Mouse (Mus musculus): ENCODE measurements around the gene Cers5.
"Not testable (repeated sequence)": the region's sequence is repeated elsewhere in the genome, so short reads cannot be mapped to it uniquely, and the experiment has no call there.

The Cers5 gene

DNA sequence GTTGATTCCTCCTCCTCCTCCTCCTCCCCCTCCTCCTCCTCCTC is at the start of gene Cers5:
TSS of gene Cers5 (minus strand) at position 5 of the 44 bp plus-strand sequence.
- DNase-seq = not testable (repeated sequence)

DNA sequence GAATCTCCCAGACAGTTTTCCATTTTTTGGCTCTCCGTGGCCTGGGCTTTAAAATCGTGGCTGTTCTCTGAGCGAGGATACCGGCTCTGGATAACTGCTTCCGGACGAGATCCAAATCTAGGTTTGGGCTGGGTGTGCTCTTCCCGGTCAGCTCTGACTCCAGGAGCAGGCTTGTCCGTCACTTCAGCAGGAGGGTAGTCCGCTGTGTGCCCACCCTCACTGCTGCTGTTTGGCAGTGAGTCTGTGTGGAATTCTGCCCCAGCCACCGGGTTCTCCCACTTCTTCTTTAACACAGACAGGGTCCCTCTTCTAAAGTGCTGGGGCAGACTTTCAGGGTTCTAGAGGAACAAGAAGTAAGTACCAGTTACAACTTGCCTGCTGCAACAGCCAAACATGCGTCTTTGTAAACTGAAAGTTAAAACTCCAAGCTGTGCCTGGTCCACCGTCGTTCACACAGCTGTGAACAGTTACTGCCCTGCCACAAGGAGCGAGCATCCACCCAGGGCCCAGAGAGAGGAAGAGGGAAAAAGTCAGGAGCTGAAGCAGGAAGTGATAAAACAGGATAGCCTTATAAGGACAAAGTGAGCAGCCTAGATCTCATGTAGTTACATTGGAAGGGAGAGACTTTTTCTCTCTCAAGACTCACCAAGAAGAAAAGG is 47.1 kb upstream of the Cers5 start:
- DNase-seq = no peak

- no peak for DNase-seq
Observed at GRCm38 (mm10) chr15:99819109-99819440, 46.4 kb upstream of the Cers5 start.

- no peak for DNase-seq
Observed at GRCm38 (mm10) chr15:99818321-99819108, 45.8 kb upstream of the Cers5 start.

GRCm38 (mm10) chr15:99817343-99818235 is 44.9 kb upstream of the Cers5 start:
- no peak for DNase-seq

- no peak for DNase-seq
Observed at GRCm38 (mm10) chr15:99815999-99816398, 43.3 kb upstream of the Cers5 start.

DNA sequence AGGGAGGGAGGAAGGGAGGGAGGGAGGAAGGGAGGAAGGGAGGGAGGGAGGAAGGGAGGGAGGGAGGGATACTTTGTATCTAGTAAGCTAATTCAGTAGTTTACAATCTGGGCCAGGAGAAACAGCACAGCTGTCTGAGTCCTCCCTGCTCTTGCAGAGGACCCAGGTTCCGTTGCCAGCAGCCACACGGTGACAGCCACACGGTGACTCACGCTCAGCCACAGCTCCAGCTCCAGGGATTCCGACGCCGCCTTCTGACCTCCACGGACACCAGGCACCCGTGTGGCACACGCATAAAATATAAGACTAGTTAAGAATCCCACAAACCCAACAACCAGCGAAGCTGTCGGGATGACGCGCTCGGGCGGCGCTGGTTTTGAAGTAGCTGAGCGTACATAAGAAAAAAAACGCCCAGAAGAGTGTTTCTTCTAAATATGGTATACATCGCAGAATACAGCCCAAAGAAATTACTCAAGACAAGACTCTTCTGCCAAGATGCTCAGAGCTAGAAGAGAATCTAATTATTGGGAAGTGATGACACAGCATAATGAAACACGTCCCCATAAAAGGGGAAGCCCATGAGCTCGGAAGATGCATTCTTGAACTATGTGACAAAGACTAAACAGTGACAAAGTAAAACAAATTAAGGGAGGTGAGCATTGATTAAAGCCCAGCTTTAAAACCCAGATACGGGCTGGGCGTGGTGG is 42.0 kb upstream of the Cers5 start:
- no peak for DNase-seq

DNA sequence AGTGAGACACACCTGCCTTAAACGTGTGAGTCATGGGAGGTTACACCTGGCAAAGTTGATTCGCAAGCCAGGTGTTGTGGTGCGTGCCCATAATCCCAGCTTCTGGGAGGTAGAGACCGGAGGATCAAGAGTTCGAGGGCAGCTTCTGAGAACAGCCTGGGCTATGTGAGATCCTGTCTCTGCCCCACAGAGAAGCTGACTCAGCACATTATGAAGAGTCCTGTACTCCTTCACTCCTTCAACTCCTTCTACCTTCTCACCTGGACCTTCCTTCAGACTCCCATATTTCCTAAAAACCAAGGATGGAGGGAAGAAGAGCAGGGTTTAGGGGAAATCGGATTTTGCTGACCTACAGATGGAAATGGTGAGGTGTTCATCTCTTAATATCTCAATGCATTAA is 41.0 kb upstream of the Cers5 start:
- no peak for DNase-seq

GRCm38 (mm10) chr15:99812097-99812496 is 39.4 kb upstream of the Cers5 start:
- DNase-seq = no peak

DNA sequence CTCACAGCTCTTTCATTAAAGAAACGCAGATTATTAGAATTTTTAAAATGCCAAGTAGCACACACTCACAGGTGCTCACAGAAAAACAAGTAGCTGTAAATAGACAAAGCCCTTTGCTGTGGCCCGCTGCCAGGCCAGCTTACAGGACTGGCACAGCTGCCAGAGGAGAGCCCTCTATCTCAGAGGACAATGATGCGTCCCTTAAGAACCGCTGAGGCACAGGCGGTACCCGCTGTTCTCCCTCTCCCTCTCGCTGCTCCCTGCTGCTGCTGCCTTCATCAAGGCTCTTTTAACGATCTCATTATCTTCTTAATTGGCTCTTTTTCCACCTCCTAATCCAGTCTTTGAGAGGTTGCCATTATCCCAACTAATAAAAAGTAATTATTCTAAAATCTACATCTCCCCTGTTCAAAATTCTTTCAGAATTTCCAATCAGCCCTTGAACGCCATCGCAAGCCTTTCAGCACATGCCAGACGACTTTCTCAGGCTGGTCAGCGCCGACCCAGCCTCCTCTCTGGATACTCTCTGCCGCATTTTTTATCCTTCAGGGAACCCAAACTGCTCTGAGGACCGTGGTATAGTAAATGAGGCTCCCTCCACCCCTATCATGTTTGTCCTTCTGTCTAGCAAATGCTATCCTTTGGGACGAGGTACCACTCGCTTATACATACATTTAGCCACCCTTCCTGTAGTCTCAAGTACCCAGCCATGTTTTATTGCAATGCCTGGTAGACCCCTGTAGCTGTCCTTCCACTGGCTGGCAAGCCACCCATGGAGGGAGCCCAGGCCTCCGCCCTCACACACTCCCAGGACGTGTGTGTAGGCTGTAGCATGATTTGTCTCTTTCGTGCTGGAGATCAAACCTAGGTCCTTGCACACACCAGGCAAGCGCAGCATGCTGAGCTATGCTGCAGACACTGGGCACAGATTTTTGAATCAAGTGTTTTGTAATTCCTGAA is 35.4 kb upstream of the Cers5 start:
- DNase-seq = no peak

DNA sequence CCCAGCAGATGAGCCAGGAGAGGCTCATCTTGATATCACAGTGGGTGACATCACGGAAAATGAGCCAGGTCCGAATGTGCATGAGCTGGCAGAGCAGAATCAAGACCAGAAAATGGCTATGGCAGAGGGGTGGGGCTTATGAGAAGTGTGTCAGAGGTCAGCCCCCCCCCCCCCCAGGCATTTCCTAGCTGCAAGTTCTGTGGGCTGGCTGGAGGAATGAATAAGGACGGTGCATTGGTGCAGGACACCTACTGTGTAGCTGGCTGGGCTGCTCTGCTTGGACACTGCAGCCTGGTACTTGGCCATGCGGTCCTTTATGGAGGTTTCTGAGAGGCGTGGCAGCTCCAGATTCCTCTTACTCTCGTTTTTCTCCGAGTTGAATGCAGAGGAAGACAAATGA is 33.5 kb upstream of the Cers5 start:
- no peak for DNase-seq

- DNase-seq = no peak
Observed at GRCm38 (mm10) chr15:99805673-99806072, 33.0 kb upstream of the Cers5 start.

- DNase-seq = no peak
Observed at GRCm38 (mm10) chr15:99803186-99803644, 30.5 kb upstream of the Cers5 start.

- DNase-seq = no peak
Observed at GRCm38 (mm10) chr15:99801885-99802572, 29.3 kb upstream of the Cers5 start.

- no peak for DNase-seq
Observed at GRCm38 (mm10) chr15:99799706-99800105, 27.0 kb upstream of the Cers5 start.

- DNase-seq = no peak
Observed at GRCm38 (mm10) chr15:99797898-99798297, 25.2 kb upstream of the Cers5 start.

- DNase-seq = no peak
Observed at GRCm38 (mm10) chr15:99796735-99797134, 24.1 kb upstream of the Cers5 start.

GRCm38 (mm10) chr15:99796066-99796465 is 23.4 kb upstream of the Cers5 start:
- DNase-seq = no peak

- no peak for DNase-seq
Observed at GRCm38 (mm10) chr15:99792221-99792815, 19.6 kb upstream of the Cers5 start.

GRCm38 (mm10) chr15:99791003-99791402 is 18.3 kb upstream of the Cers5 start:
- no peak for DNase-seq

DNA sequence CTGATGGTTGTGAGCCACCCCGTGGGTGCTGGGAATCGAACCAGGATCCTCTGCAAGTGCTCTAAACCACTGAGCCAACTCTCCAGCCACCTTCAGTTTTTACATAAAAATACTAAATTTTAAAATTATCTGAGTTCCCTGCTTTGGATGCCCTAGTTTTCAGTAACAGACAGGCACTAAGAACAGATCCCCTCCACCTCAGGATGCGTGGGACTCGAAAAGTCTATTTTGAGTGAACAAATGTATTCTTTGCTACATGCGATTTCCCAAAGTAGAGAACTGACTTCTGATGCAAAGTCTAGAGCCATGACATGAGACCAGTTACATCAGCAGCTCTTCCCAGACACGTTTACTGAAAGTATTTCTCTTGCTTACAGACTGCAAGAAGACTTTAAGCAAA is 17.8 kb upstream of the Cers5 start:
- no peak for DNase-seq
